Mouse (Mus musculus): ENCODE data around the gene Coq9.
A peak's percentile ranks its signal among the peaks of the same experiment; 100 is the strongest.

Gene Coq9

DNA sequence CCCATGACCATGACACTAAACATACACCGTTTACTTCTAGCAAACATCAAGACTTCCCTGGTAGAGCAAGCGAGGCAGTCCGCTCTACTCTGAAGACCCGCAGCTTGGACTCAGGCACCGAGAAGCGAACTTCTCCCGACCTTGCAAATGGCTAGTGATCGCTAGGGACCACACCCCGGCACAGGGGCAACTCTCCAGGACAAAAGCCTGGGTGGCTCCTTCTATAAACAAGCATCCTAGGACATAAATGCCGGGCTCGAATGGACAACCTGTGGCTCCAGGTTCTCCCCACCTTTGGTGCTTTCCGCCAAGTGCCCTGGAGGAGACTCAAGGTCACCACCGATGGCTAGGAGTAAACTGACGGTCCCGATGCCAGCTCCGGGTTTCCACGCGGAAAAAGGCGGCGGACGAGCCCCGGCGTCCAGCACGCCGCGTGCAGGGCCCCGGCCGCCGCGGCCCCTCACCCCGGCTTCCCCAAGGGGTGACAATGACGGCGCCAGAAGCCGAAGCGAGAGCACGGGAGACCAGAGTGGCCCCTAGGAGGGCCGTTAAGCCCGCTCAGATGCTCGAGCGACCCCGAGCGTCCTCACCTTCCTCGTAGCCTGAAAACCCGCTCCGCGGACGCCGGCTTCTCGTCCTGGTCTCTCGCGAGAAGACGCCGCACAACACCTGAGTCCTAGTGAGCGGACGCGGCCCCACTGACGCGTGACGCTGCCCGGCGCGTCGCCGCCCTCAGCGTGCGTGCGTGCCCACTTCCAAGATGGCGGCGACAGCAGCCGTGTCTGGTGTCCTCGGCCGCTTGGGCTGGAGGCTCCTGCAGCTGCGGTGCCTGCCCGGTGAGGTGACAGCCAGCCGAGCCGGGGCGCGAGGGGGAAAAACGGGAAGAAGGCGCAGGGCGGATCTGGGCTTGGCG lies at the start of gene Coq9, which contains the start of gene Ciapin1:
Gene Coq9, plus strand, starts transcription at position 660 of the 913 bp plus-strand sequence.
Gene Ciapin1, minus strand, starts transcription at position 697 of the 913 bp plus-strand sequence.
- peak; percentile 92 to 93 for DNase-seq

DNA sequence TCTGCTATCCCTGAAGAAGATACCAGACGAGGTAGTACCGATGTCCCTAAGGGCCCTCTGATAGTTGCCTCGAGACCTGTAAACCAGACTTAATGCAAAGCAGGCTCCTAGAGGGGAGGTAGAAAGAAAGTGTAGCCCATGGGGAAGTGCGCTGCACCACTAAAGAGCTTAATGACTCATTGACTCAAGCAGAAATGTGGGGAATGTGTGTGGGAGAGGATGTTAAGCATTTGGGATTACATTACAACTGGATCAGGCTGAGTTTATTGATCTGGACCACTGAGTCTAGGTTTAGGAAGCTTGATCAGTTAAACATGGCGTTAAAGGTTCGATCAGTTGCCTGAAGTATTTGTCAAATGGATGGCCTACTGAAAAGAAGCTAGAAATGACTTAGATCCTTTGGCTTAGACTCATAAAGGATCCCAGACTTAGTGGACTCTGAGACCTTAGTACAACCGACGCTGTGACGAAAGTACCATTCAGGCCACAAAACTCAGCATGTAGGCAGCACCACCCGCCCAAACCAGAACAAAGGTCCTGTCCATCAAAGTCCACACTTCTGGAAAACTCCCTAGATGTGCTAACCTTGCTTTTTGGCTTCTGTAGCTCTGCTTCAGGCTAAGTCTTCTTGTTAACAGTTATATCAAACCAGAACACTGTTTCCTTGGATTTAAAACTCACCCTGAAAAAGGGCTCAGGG lies 48.7 kb upstream of the Coq9 start:
- DNase-seq, result no peak

DNA sequence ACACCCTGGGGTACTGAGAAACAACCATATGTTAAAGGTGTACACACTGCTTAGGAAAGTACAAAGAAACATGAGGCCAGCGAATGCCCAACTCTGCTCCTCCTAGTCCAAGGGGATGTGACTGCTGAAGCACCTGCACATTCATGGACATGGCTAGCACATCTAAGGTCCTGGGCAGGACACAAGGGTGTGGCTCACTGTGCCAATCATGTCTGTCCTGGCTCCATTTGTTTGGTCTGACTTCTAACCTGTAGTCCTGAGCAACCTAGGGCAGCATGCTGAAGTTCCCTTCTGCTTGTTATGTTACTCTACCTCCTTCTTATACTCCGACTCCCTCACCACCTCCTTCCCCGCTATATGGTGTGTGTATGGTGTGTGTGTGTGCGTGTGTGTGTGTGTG lies 43.8 kb upstream of the Coq9 start:
- DNase-seq, result no peak

DNA sequence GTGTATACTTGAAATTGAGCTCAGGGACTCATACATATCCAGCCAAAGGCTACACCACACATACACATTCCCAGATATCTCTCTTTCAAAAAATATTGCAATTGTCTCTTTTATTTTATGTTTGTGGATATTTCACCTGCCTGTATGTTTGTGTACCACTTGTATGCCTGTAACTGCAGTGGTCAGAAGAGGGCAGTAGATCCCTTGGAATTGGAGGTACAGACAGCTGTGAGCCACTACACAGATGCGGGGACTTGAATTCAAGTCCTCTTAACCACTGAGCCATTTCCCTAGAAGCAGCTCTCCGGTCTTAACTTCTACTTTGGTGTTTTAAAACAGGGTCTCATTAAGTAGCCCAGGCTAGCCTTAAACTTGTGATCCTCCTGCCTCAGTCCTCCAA lies 43.3 kb upstream of the Coq9 start:
- DNase-seq, result no peak

DNA sequence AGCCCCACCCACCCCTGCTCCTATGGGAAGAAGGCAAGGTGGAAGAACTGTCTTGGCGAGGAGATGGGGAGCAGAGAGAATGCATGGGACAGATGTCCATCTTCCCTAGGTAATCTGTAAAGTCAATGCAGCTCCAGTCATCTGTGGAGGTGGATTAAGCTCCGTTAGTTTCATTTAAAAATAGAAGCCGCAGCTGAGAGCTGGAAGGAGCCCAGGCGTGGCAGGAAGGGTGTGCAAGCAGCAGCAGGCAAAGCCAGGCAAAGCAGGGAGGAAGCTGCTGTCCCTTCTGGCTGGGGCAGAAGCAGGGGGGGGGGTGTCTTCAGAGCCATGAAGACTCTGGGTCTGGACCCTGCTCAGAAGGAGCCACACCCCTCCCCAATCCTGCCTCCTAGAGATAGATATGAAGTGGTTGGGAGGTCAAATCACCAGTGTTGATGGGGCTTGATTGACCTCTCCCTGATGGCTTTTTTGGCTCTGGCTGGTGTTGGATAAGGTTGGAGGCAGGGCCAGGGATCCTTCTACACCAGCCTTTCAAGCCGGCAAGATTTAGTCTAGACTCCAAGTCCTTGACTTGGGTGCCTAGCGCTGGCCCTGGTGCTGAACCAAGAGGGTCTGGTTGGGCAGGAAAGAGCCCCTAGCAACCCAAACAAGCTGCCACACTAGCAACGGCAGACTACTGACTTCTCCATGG lies 37.7 kb upstream of the Coq9 start:
- DNase-seq, result peak in 1 of 2 experiments; percentile 28

DNA sequence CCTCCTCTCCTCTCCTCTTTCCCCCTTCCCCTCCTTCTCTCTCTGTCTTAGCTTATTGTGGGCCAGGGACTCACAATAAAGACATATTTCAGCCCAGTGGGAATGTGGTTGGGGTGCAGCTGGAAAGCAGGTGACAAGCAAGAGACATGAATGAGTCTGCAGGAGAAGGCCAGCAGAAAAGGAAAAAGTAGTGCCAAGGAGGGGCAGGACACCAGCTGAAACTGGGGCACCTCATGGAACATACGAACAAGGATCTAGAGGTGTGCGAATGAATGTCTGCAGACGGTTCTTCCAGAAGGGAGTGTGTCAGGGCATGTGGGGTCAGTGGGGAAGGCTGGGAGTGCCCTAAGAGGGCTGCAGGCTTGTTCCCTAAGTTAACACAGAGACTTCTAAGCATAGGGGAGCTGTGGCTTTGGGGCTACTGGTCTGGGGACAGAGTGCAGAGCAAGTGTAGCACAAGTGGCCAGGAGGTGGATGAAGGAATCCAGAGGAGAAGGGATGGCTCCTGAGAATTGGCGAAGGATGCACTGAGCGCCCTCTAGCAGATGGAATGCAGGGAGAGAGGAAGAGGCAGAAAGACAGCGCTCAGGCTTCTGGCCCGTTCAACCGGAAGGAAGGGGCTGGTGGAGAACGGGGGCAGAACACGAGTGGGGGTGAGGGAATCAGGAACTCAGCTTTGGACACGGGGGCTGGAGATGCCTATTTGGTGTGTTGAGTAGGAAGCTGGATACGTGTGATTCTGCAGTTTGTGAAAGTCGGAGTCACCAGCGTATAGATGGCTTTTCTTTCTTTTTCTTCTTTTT lies 36.6 kb upstream of the Coq9 start:
- DNase-seq, result no peak

DNA sequence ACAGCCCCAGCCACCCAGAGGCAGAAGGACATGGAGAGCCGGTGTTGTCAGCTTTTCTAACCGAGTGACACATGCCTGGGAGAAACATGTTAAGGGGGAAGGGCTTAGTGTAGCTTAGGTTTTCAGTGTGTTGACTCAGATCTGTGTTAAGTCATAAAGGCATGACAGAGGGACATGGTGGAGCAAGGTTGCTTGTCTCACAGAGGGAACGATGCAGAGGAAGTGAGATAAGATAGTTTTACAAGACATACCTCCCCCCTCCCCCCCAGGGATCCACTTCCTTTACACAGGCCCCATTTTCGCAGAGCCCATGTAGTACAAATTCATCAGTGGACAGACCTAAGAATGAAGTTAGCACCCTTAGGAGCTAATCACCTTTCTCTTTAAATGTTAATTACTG lies 35.7 kb upstream of the Coq9 start:
- DNase-seq, result peak in 1 of 2 experiments; percentile 14

DNA sequence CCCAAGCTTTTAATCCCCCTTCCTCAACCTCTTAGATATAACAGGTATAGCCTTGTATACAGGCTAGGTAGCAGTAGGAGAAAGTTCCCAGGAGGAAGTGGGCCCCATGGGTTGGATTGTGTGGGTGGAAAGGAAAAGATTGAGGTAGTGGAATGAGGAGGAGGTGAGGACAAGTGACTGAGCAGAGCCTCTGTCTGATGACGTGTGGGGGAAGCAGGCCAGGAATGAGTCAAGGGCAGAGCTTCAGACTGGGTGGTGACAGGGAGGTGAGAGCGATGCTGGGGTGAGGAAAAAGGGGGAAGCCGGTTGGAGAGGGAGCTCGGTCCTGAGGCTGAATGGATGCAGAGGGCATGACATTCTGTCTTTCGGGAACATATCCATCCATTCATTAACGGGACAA lies 34.6 kb upstream of the Coq9 start:
- no peak for DNase-seq

DNA sequence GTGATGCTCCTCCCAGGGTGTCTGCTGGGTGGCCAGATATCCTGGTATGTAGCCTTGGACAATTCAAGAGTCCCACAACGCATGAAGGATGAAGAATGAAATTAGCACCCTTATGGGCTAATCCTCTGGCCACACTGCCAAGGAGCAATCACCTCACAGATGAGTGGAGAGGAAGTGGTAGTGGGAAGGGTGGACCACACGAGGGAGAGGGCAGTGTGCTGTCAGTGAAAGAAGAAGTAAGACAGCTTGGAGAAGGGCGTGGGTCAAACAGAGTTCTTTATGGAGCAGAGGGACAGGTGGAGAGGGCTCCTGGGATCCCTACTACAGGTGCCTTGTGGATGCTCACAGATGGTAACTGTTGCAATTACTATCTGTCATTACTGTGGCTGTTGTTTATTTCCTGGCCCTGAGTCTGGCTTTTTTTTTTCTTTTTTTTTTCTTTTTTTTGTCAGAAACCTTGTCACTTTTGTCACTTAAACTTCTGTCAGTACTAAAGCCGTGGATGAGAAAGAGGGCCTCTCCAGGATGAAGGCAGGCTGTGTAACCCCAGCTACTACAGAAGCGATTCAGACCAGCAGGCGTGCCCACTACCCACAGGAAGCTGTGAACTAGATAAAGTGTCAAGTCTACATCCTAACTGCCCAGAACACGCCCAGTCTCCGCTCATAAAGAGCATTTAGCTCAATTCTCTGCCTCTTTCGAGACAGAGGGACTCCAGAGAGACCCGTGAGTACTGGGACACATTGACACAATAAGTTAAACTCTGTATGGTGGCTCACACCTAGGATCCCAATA lies 33.4 kb upstream of the Coq9 start:
- no peak for DNase-seq

DNA sequence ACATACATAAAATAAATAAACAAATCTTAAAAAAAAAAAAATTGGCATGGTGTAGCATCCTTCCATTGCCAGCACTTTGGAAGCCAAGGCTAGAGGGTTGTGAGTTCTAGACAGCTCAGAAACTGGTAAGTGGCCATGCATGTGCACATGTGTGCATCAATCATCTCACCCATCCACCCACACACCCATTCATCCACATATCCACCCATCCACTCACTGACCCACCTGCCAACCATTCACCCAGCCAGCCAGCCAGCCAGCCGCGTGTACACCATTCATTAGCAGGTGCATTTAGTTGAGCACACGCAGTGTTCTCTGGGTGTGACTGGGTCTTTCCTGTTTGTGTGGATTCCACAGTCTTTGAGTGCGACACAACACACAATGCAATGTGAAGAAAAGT lies 32.3 kb upstream of the Coq9 start:
- DNase-seq, result no peak

DNA sequence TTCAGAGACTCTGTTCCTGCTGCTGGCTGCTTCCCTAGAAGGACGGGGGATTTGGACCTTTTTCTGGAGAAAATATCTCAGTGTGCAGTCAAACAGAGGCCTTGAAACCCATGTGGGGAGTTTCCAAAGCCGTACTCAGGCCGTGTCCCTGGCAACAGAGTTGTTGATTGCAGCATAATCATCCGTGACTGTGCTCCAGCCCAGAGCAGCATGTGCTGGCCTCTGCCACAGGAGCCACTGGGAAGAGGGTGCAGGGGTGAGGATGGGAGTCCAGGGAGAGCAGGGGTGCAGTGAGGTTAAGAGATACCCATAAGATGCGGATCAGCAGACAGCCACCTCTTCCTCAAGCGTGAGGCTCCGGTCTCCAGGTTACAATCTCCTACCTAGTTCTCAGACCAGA lies 30.6 kb upstream of the Coq9 start:
- no peak for DNase-seq

DNA sequence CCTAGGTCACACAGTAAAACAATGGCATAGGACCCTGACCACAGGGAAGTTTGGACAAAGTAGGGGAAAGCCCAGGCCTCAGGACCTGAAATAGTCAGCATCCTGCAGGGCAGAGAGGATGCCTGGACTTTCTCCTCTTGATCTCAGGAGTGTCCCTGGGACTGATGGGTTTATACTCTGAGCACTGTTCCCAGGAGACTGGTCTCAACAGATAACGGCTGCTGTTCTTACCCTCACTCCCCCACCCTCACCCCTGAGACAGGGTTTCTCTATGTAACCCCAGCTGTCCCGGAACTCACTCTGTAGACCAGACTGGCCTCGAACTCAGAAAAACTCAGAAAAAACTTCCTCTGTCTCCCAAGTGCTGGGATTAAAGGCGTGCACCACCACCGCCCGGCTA lies 29.7 kb upstream of the Coq9 start:
- no peak for DNase-seq

DNA sequence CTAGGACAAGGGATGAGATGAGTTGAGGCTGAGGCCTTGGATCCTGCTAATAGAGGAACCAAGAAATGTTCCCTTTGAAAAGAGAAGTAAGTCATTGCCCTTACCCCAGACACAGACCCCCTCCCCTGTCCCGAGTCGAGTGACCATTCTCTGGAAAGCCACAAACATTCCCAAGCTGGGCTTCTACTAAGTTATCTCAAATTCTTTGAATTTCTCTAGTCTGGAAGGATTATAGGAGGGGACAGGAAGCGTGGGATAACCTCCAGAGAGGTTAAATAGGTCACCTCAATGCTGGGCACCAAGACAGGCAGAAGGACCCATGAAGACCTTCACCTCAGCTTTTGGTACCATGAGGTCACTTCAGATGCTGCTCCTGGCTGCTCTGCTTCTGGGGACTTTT lies 28.0 kb upstream of the Coq9 start, which contains the start of gene Ccl17:
Gene Ccl17, plus strand, starts transcription at position 301 of the 400 bp plus-strand sequence.
- no peak for DNase-seq

DNA sequence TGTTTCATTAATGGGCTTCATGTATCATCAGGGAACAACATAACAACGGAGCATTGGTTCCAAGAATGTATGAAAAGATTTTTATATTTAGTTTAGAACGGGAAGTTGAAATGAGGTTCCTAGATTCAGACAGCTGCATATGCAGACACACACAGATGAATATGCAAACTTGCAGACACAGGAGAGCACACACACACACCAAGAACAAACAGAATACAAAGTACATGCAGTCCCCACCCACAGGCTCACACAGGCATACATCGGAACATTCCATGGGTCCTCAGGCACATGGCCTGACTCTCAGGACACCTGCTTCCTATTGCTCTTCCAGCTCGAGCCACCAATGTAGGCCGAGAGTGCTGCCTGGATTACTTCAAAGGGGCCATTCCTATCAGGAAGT lies 27.3 kb upstream of the Coq9 start:
- DNase-seq, result no peak

DNA sequence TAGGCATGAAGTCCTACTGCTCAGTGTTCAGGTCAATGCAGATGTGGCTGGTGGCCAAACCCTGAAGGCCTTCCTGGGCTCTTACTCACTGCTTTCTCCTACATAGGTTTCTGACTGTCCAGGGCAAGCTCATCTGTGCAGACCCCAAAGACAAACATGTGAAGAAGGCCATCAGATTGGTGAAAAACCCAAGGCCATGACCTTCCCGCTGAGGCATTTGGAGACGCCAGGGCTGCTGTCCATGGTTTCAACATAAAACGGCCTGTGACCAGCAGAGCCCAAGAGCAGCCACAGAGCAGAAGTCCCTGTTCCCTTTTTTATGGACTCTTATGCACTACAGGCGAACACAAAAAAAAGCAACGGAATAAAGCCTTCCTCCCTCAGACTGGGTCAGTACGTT lies 26.5 kb upstream of the Coq9 start:
- no peak for DNase-seq

DNA sequence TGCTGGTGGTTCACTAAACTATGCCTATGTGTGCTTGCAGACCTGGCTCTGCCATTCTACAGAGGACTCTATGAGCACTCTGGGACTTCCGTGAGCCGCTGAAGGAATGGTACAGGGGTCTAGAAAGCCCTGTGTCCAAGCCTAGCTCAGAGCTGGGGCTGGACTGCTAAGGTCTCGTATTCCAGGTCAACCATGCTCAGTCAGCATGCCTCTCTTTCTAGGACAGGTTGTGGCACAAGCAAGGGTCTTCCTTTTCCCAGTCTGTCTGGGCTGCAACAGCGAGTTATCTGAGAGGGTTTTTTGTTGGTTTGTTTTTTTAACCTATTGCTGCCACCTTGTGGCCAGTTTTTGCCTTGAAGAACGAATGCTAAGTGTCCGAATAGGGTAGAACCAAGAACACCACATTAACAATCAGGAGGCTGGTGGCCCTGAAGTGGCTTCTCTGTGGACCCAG lies 25.4 kb upstream of the Coq9 start:
- DNase-seq, result peak; percentile 83

DNA sequence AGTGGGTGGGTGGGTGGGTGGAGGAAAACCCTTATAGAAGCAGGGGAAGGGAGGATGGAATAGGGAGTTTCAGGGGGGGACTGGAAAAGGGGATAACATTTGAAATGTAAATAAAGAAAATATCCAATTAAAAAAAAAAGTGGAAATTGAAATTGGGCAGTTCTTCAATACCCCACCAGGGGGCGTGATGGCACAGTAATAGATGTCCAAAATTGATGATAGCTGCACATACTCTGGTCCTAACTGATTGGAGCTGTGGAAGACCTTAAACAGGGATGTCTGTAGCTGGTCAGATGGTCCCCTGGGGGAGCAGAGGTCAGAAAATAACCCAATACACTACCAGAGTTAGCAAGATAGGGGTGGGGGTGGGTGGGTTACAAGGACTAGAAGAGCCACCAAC lies 23.6 kb upstream of the Coq9 start:
- DNase-seq, result peak; percentile 68 to 72

DNA sequence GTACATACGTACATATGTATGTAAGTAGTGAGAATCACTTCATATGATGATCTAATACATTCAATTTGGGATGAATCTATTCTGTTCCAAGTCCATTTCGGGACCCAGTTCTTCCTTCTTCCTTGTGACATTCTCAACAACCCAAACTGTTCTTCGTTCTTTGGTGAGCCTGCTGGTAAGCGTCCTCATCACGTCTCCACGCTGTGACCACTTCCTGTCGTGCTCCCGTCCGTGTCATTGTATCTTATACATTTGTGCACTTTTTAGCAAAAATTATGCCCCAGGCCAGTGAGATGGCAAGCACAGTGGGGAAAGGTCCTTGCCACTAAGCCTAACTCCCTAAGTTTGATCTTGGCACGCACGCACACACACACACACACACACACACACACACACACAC lies 20.2 kb upstream of the Coq9 start:
- no peak for DNase-seq

DNA sequence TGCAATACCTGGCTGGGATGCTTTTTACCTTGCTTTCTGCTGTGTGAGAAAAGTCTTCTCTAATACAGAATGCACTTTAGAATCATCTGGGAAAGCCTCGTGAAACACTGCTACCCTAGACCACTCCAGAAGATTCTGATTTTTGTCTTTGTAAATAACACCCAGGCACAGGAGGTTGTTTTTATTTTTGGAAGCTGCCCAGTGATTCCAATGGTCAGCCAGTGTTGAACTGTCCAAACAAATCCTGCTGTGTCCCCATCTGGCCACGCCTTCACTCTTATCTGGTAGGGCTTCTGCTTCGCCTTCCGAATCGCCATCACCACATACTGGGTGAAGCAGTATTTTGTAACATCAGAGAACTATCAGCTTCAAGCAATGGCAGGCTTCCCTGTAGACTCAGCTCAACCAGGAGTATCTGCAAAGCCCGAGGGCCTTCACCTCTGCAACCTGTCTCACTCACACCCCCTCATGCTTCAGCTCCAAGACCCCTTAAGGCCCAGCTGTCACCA lies 18.4 kb upstream of the Coq9 start:
- DNase-seq, result no peak

DNA sequence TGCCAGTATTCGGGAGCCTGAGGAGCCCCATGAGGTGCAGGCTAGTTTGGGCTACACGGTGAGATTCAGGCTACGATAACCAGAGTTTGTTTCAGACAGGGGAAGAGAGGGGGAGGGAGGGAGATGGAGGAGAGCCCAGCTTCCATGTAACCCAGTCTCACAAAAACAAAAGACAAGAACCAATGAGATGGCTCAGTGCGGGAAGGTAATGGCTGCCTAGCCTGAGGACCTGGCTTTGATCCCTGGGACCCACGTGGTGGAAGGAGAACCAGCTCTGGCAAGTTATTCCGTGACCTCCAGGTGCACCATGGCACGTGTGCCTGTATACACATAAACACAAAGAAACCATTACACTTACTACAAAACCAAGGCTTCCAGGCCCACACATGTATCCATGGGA lies 17.6 kb upstream of the Coq9 start:
- no peak for DNase-seq

DNA sequence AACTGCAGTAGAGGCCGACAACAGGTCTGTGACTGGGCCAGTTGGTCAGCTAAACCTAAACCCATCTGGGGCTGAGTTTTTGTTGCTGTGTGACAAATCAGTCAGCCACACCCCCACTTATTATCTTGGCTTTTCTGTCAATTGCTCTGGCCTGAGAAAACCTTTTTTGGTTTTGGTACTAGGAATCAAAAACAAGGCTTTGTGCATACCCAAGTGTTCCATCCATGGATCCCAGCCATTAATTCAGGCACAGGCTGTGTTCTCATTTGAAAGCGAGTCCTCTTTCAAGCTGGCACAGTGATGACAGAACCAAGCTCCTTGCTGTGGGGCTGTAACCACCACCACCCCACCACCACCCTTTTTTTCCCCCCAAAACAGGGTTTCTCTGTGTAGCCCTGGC lies 16.7 kb upstream of the Coq9 start:
- DNase-seq, result no peak
